Mouse (Mus musculus) layer of hippocampus, postnatal 10 days (tissue): ENCODE measurements at regions not wholly inside any gene's neighbourhood (a gene's known extent, or its start where the extent isn't known, plus 50 kb on each side); places are given as distances from the start of the nearest gene placed in this dataset.

Experiments
- DNase-seq, 2 experiments: peaks; one replicate each; pipeline ENCODE4 v3.0.0; 2021; ENCODE audit warnings: low spot score in 2 of 2

- no peak for DNase-seq
Observed at GRCm38 (mm10) chr12:29118336-29118735, 366.7 kb downstream of the Eipr1 start.

- no peak for DNase-seq
Observed at GRCm38 (mm10) chr12:29121159-29121558, 369.6 kb downstream of the Eipr1 start.

- no peak for DNase-seq
Observed at GRCm38 (mm10) chr12:29122931-29123330, 371.3 kb downstream of the Eipr1 start.

GRCm38 (mm10) chr12:29124079-29124668, 372.6 kb downstream of the Eipr1 start:
- peak in 1 of 2 experiments; percentile 38 for DNase-seq

GRCm38 (mm10) chr12:29128844-29129243, 377.2 kb downstream of the Eipr1 start:
- DNase-seq: peak; percentile 44 to 61

GRCm38 (mm10) chr12:29129331-29129730, 377.7 kb downstream of the Eipr1 start:
- DNase-seq: no peak

- no peak for DNase-seq
Observed at GRCm38 (mm10) chr12:29134326-29134725, 382.7 kb downstream of the Eipr1 start.

- peak; percentile 80 to 84 for DNase-seq
Observed at GRCm38 (mm10) chr12:29136850-29137268, 385.3 kb downstream of the Eipr1 start.

- peak in 1 of 2 experiments; percentile 36 for DNase-seq
Observed at GRCm38 (mm10) chr12:29137455-29137854, 385.9 kb downstream of the Eipr1 start.

GRCm38 (mm10) chr12:29140576-29140975, 387.6 kb upstream of the Myt1l start:
- no peak for DNase-seq

GRCm38 (mm10) chr12:29141132-29141531, 387.1 kb upstream of the Myt1l start:
- peak; percentile 68 to 78 for DNase-seq

GRCm38 (mm10) chr12:29141855-29142254, 386.3 kb upstream of the Myt1l start:
- peak; percentile 52 to 53 for DNase-seq

- peak; percentile 61 to 68 for DNase-seq
Observed at GRCm38 (mm10) chr12:29143297-29143696, 384.9 kb upstream of the Myt1l start.

GRCm38 (mm10) chr12:29160920-29161319, 367.3 kb upstream of the Myt1l start:
- no peak for DNase-seq

GRCm38 (mm10) chr12:29161546-29161945, 366.6 kb upstream of the Myt1l start:
- DNase-seq: no peak

- DNase-seq: no peak
Observed at GRCm38 (mm10) chr12:29164701-29165100, 363.5 kb upstream of the Myt1l start.

- no peak for DNase-seq
Observed at GRCm38 (mm10) chr12:29166316-29166715, 361.9 kb upstream of the Myt1l start.

GRCm38 (mm10) chr12:29167922-29168321, 360.3 kb upstream of the Myt1l start:
- no peak for DNase-seq

GRCm38 (mm10) chr12:29175698-29176440, 352.3 kb upstream of the Myt1l start:
- DNase-seq: no peak

GRCm38 (mm10) chr12:29177145-29177544, 351.0 kb upstream of the Myt1l start:
- no peak for DNase-seq

- DNase-seq: no peak
Observed at GRCm38 (mm10) chr12:29178168-29178895, 349.9 kb upstream of the Myt1l start.

- no peak for DNase-seq
Observed at GRCm38 (mm10) chr12:29179405-29179804, 348.8 kb upstream of the Myt1l start.
